Mouse (Mus musculus): ENCODE measurements at regions not wholly inside any gene's neighbourhood (a gene's known extent, or its start where the extent isn't known, plus 50 kb on each side); places are given as distances from the start of the nearest gene placed in this dataset.

DNA sequence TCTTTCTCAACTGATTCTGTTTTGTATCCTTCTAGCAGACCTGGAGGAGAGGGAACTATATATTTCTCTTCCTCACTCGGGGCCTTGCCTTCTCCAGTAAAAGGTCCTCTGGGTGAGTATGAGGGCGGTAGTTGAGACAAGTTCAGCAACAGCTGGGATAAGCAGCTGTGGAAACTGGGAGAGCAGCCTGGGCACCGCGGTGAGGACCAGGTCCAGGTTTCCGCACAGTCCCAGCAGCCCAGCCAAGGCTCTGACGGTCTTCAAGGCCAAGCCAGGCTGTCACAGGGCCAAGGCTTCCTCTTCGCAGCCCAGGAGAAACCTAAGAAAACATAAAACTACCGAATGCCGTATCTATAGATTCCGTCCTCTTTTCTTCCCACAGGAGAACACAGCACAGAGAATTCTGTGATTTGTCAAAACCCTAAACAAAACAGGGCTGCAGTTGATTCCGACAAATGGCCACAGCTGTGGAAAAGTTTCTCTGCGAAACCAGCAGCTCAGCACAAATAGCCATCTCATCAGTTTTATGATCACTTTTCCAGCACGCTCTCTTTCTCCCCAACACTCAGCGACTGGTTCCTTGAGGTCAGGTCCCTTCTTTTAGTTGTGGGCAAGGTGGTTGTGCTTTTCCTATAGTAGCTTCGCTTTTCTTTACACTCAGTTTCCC is 55.5 kb upstream of the Marcks start:
- Histone ChIP-seq H3K4me1 (ENCODE audit: control insufficient read depth in 1 of 2, insufficient read depth in 2 of 2, low read length in 2 of 2) (peaks cover 3 to 5% of the 10 kb centered on the region in 2 experiments; a peak in 2 of 4 replicates), H3K9ac (ENCODE audit: control insufficient read depth, low read depth, low read length, poor library complexity, severe bottlenecking) (no peak overlapping the region), H3K4me3 (ENCODE audit: control insufficient read depth in 1 of 2, insufficient read depth in 1 of 2, low read depth in 2 of 2, low read length in 2 of 2) (no peak overlapping the region), H3K27ac (ENCODE audit: control insufficient read depth, low read depth, low read length) (no peak overlapping the region), H3K36me3 (ENCODE audit: control insufficient read depth in 1 of 2, insufficient read depth in 2 of 2, low read length in 2 of 2) (peaks cover 0 to 10% of the 10 kb centered on the region in 2 experiments; a peak in 2 of 4 replicates), H3K79me2 (ENCODE audit: control insufficient read depth, insufficient read depth, low read length, poor library complexity) (no peaks in the 10 kb centered on the region), H3K9me3 (replicated peaks; ENCODE audit: insufficient read depth, low read length) (no peaks in the 10 kb centered on the region), H3K27me3 (ENCODE audit: control insufficient read depth in 1 of 2, insufficient read depth in 2 of 2, low read length in 2 of 2) (no peaks in the 10 kb centered on the region)
- TF ChIP-seq ETS1 (IDR thresholded peaks at IDR 0.05; ENCODE audit: low read depth, low read length), result no peak
- TF ChIP-seq TAL1 (IDR thresholded peaks at IDR 0.05; ENCODE audit: low read length), result no peak
- TF ChIP-seq UBTF (IDR thresholded peaks at IDR 0.05; ENCODE audit: borderline replicate concordance, insufficient read depth, low read depth, low read length), result no peak
- TF ChIP-seq USF1 (IDR thresholded peaks at IDR 0.05; ENCODE audit: low read depth, low read length), result no peak
- no peak for TF ChIP-seq ZMIZ1 (IDR thresholded peaks at IDR 0.05; ENCODE audit: low read depth, low read length)
- TF ChIP-seq GABPA (IDR thresholded peaks at IDR 0.05; ENCODE audit: low read depth, low read length), result no peak
- TF ChIP-seq NELFE (IDR thresholded peaks at IDR 0.05; ENCODE audit: low read depth, low read length), result no peak
- TF ChIP-seq POLR2A (IDR thresholded peaks at IDR 0.05; ENCODE audit: control insufficient read depth in 1 of 2, insufficient read depth in 1 of 2, low read depth in 1 of 2, low read length in 2 of 2, poor library complexity in 1 of 2), result no peak
- no peak for TF ChIP-seq SIN3A (IDR thresholded peaks at IDR 0.05; ENCODE audit: low read length)
- no peak for TF ChIP-seq MAX (IDR thresholded peaks at IDR 0.05; ENCODE audit: low read length)
- no peak for TF ChIP-seq CTCF (IDR thresholded peaks at IDR 0.05 in 2 of 3, conservative IDR thresholded peaks at IDR 0.05 in 1 of 3; ENCODE audit: control insufficient read depth in 1 of 3, insufficient read depth in 1 of 3, low read depth in 2 of 3, low read length in 3 of 3, poor library complexity in 1 of 3, severe bottlenecking in 1 of 3)
- TF ChIP-seq MAFK (IDR thresholded peaks at IDR 0.05; ENCODE audit: borderline replicate concordance, low read depth, low read length), result no peak
- no peak for TF ChIP-seq HCFC1 (IDR thresholded peaks at IDR 0.05; ENCODE audit: low read depth, low read length)
- TF ChIP-seq BHLHE40 (IDR thresholded peaks at IDR 0.05; ENCODE audit: borderline replicate concordance, low read depth, low read length), result no peak
- no peak for TF ChIP-seq MAZ (IDR thresholded peaks at IDR 0.05; ENCODE audit: low read depth, low read length)
- TF ChIP-seq TBP (IDR thresholded peaks at IDR 0.05; ENCODE audit: low read depth, low read length), result no peak
- DNase-seq (ENCODE audit: low read depth, low spot score), result no peak

GRCm38 (mm10) chr10:37192661-37193060 is 53.9 kb upstream of the Marcks start:
- H3K9ac ChIP-seq (ENCODE audit: control insufficient read depth, low read depth, low read length, poor library complexity, severe bottlenecking), result no peak overlapping the region
- peaks cover 3 to 5% of the 10 kb centered on the region in 2 experiments; a peak in 2 of 4 replicates for H3K4me1 ChIP-seq (ENCODE audit: control insufficient read depth in 1 of 2, insufficient read depth in 2 of 2, low read length in 2 of 2)
- H3K9me3 ChIP-seq (replicated peaks; ENCODE audit: insufficient read depth, low read length), result no peaks in the 10 kb centered on the region
- no peaks in the 10 kb centered on the region for H3K79me2 ChIP-seq (ENCODE audit: control insufficient read depth, insufficient read depth, low read length, poor library complexity)
- H3K27me3 ChIP-seq (ENCODE audit: control insufficient read depth in 1 of 2, insufficient read depth in 2 of 2, low read length in 2 of 2), result no peaks in the 10 kb centered on the region
- no peak overlapping the region for H3K27ac ChIP-seq (ENCODE audit: control insufficient read depth, low read depth, low read length)
- no peak overlapping the region for H3K4me3 ChIP-seq (ENCODE audit: control insufficient read depth in 1 of 2, insufficient read depth in 1 of 2, low read depth in 2 of 2, low read length in 2 of 2)
- peaks cover 0 to 10% of the 10 kb centered on the region in 2 experiments; a peak in 2 of 4 replicates for H3K36me3 ChIP-seq (ENCODE audit: control insufficient read depth in 1 of 2, insufficient read depth in 2 of 2, low read length in 2 of 2)
- DNase-seq (ENCODE audit: low read depth, low spot score), result no peak
- TF ChIP-seq ZKSCAN1 (IDR thresholded peaks at IDR 0.05; ENCODE audit: low read depth, low read length), result no peak
- TF ChIP-seq TBP (IDR thresholded peaks at IDR 0.05; ENCODE audit: low read depth, low read length), result no peak
